Mouse (Mus musculus): ENCODE results near the gene Borcs8.

- TF ChIP-seq CTCF (IDR thresholded peaks at IDR 0.05; ENCODE audit: insufficient read depth, low read depth, low read length) = no peak
- no peak for TF ChIP-seq POLR2A (IDR thresholded peaks at IDR 0.05; ENCODE audit: insufficient read depth, low read depth, low read length)
Measured at GRCm38 (mm10) chr8:70124992-70125391, 14.3 kb upstream of the Borcs8 start.
